Mouse (Mus musculus) liver, adult 2 months (tissue): Measurements from ENCODE around the gene Tbc1d22a. TPM values are rescaled to one million over a fixed set of nuclear protein-coding genes. Genes with fewer than 3 reads are reported as not detected.

Experiments used
- DNase-seq: peaks from one replicate; pipeline ENCODE4 v3.0.0-alpha.2; 2011; ENCODE audit warnings: low read depth, low spot score; ENCODE audit errors: extremely low read depth
- H3K27ac ChIP-seq: fragments of 200-500 bp; replicated peaks from 2 replicates; pipeline ENCODE4 v1.5.1; 2012; ENCODE audit warnings: low read depth, mild to moderate bottlenecking, control low read depth, inconsistent platforms, low read length; ENCODE audit not compliant: insufficient read depth
- H3K27me3 ChIP-seq: fragments of 200-500 bp; 2 replicates; pipeline ENCODE4 v1.6.1; 2012; ENCODE audit warnings: mild to moderate bottlenecking, moderate library complexity, low read length, inconsistent platforms; ENCODE audit not compliant: control insufficient read depth, insufficient read depth
- H3K36me3 ChIP-seq: fragments of 200-500 bp; 2 replicates; pipeline ENCODE4 v1.6.1; 2012; ENCODE audit warnings: low read length, inconsistent platforms; ENCODE audit not compliant: control insufficient read depth, insufficient read depth
- H3K4me1 ChIP-seq: fragments of 200-500 bp; 2 replicates; pipeline ENCODE4 v1.6.1; 2011; ENCODE audit warnings: low read length; ENCODE audit not compliant: control insufficient read depth, insufficient read depth
- H3K4me3 ChIP-seq: fragments of 200-500 bp; 2 replicates; pipeline ENCODE4 v1.5.1; 2011; ENCODE audit warnings: low read depth, mild to moderate bottlenecking, control low read depth, low read length, moderate library complexity; ENCODE audit not compliant: insufficient read depth
- H3K79me2 ChIP-seq: fragments of 200-500 bp; 2 replicates; pipeline ENCODE4 v1.6.1; 2012; ENCODE audit warnings: inconsistent platforms, mild to moderate bottlenecking, low read length, moderate library complexity; ENCODE audit not compliant: control insufficient read depth, insufficient read depth
- H3K9ac ChIP-seq: fragments of 200-500 bp; 2 replicates; pipeline ENCODE4 v1.6.1; 2012; ENCODE audit warnings: low read depth, mild to moderate bottlenecking, control low read depth, inconsistent platforms, low read length
- CTCF ChIP-seq: fragments of 200-500 bp; IDR thresholded peaks from 2 replicates; pipeline ENCODE4 v1.5.1; 2011; ENCODE audit warnings: low read depth, low read length, control low read depth
- POLR2A ChIP-seq: fragments of 200-500 bp; IDR thresholded peaks from 2 replicates; pipeline ENCODE4 v1.6.1; 2011; ENCODE audit warnings: low read length, control low read depth; ENCODE audit not compliant: insufficient read depth; ENCODE audit errors: extremely low read depth
- WGBS: fragments of 180-500 bp; shearing (Covaris S2); methylation state at CpG from one replicate; pipeline ENCODE4 v1.1.7; 2018; 5-methylcytosine and 5-hydroxymethylcytosine counted together
- polyA plus RNA-seq: library from polyadenylated mRNA; depleted of rRNA; stranded (reverse); fragments of >200 nt; gene quantifications from 2 replicates; pipeline ENCODE4 v1.2.3, GENCODE M21; 2012
- total RNA-seq: library from RNA; depleted of rRNA; stranded (reverse); fragments of >200 nt; gene quantifications from 2 replicates; pipeline ENCODE4 v1.2.3, GENCODE M21; 2014

Tbc1d22a gene
- total and polyA plus RNA-seq, 2 experiments = 9.6 to 14.3 TPM

DNA sequence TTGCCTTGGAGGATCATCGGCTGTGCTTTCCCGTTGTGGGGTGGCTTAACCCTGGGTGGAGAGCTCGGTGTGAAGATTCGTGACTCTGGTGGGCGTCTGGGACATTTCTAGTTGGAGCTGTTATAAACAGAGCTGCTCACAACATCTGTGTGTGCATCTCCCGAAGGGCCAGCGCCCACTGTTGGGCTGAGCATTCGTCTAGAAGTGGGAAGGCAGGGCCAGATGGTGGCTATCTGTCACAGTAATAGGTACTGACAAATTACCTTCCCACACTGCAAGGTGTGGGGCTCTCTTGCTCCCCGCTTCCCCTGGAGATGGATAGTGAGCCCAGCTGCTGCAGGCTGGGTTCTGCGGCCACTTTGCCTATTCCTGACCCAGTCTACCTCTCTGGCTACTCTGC is 289.2 kb downstream of the Tbc1d22a start:
- 80% methylated on average over 10 of the region's 10 CpGs for WGBS

DNA sequence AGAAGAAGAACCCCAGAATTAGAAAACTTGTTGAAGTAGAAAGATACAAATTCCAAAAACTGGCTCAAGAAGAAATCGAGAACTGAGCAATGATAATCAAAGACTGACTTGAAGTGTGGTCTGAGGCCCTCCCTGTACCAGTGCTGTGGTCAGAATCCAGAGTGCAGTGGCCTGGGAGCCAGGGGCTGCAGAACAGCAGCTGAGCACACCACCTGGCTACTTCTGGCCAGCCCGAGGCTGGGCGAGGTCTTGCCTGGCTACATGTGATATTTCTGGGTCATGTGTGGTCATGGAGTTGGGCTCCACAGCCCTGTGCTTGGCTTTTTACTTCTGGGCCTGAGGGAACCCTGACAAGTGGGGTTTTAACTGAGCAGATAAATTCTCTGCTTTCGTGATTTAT is 292.4 kb downstream of the Tbc1d22a start:
- no peak overlapping the region for H3K9ac ChIP-seq
- 71% methylated on average over 4 of the region's 4 CpGs for WGBS
- DNase-seq = no peak

More for the DNA sequence above, 289.2 kb downstream of the Tbc1d22a start:
- H3K9ac ChIP-seq = no peak overlapping the region
- no peaks in the 10 kb centered on the region for H3K27me3 ChIP-seq
- no peaks in the 10 kb centered on the region for H3K4me1 ChIP-seq
- H3K27ac ChIP-seq = no peak overlapping the region
- no peaks in the 10 kb centered on the region for H3K79me2 ChIP-seq
- no peak for TF ChIP-seq CTCF
- no peak for TF ChIP-seq POLR2A
- no peak overlapping the region for H3K4me3 ChIP-seq
- DNase-seq = no peak
- H3K36me3 ChIP-seq = no peaks in the 10 kb centered on the region

DNA sequence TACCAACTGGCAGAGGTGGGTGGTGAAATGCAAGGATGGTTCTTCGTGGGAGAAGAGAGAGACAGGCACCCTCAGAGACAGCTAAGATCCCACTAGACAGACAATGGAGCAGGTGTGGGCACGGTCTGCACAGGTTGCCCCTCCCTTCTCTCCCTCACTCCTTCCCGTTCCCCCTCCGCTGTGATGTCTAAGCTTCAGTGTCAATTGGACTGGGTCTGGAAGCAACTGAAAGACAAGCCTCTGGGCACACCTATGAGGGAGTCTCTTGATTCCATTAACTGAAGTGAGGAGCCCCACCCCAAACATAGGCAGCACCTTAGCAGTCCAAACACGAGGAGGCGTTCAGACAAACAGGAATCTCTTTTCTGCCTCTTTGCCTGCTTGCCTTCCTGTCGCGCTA is 293.3 kb downstream of the Tbc1d22a start:
- Histone ChIP-seq H3K4me1 (no peaks in the 10 kb centered on the region), H3K79me2 (no peaks in the 10 kb centered on the region), H3K27ac (no peak overlapping the region), H3K4me3 (no peak overlapping the region), H3K9ac (no peak overlapping the region), H3K27me3 (no peaks in the 10 kb centered on the region), H3K36me3 (no peaks in the 10 kb centered on the region)
- TF ChIP-seq CTCF = no peak
- no peak for TF ChIP-seq POLR2A
- 82% methylated on average over 8 of the region's 8 CpGs for WGBS
- DNase-seq = no peak

More for the DNA sequence above, 292.4 kb downstream of the Tbc1d22a start:
- Histone ChIP-seq H3K4me1 (no peaks in the 10 kb centered on the region), H3K27ac (no peak overlapping the region), H3K36me3 (no peaks in the 10 kb centered on the region), H3K79me2 (no peaks in the 10 kb centered on the region), H3K27me3 (no peaks in the 10 kb centered on the region), H3K4me3 (no peak overlapping the region)
- TF ChIP-seq CTCF = no peak
- TF ChIP-seq POLR2A = no peak

DNA sequence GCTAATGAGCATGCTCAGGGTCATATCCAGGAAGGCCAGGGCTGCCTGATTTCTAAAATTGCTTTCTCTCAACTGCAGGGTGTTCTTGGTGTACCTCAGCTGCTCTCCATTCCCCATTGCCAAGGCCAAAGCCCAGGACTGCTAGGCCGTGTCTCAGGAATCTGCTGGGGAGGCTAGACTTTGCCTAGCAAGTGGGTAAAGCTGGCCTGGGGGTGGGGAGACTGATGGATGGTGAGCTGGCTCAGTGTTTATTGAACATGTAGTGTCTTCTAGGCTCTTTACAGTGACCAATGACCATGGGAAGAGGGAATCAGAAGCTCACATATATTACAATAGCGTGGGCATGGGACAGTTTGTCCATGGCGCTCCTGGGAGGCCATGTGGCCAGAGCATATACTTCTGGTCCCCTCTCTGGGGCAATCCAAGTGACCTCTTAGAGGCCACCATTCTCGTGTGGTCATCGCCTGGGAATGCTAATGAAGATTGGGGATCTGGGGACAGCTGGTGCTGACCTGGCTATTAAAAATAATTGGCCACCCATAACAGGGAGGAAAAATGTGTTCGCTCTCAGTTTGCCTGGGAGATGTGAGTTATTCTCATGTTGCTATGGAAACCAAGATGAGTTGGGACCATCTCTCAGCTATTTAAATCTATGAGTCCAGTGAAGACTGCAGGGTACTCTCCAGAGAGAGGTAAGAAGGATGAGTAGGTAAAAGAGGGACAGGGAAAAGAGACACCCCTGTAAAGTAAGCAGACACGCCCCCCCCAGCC is 294.3 kb downstream of the Tbc1d22a start:
- Histone ChIP-seq H3K4me1 (no peaks in the 10 kb centered on the region), H3K27me3 (no peaks in the 10 kb centered on the region), H3K27ac (no peak overlapping the region), H3K36me3 (no peaks in the 10 kb centered on the region), H3K9ac (no peak overlapping the region), H3K4me3 (no peak overlapping the region), H3K79me2 (no peaks in the 10 kb centered on the region)
- TF ChIP-seq POLR2A = no peak
- TF ChIP-seq CTCF = no peak
- no peak for DNase-seq
- 82% methylated on average over 7 of the region's 7 CpGs for WGBS

DNA sequence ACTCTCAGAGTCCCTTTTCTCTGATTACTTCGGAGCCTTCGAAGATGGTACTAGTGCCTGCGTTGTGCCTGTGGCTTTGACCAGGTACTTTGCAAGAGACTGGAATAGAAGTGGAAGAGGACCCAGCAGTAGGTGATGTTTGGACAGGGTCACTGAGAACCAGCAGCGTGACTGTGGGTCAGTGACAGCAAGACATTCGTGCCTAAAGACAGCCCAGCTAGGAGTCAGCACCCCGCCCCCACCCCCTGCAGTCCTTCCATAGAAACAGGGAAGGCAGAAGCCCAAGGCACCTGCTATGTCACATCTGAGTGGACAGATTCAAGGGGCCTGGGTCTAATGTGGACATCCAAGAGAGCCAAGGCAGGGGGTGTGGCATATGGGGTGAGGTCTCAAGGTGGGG is 295.3 kb downstream of the Tbc1d22a start:
- Histone ChIP-seq H3K27me3 (no peaks in the 10 kb centered on the region), H3K4me1 (no peaks in the 10 kb centered on the region), H3K27ac (no peak overlapping the region), H3K9ac (no peak overlapping the region), H3K4me3 (no peak overlapping the region), H3K79me2 (no peaks in the 10 kb centered on the region), H3K36me3 (no peaks in the 10 kb centered on the region)
- 78% methylated on average over 6 of the region's 6 CpGs for WGBS
- DNase-seq = no peak
- TF ChIP-seq CTCF = no peak
- TF ChIP-seq POLR2A = no peak

DNA sequence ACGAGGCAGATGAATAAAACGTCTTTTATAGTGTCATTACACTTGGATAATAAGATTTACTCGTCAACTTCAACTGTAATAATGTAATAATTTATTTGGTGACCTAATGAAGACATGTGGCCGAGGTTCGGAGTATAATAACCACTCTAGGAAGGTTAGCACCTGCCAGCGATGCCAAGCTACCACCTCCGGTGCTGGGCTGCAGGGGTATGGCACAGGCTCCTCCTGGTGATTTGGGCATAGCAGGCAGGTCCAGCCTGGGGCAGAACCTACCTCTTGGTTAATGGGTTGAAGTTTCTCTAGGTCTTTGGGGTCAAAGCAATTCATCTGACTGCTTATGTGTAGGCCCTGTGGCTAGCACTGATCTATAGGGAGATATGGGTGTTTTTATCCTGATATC is 296.9 kb downstream of the Tbc1d22a start:
- 80% methylated on average over 7 of the region's 7 CpGs for WGBS
- Histone ChIP-seq H3K36me3 (no peaks in the 10 kb centered on the region), H3K27ac (no peak overlapping the region), H3K4me3 (no peak overlapping the region), H3K9ac (no peak overlapping the region), H3K4me1 (no peaks in the 10 kb centered on the region), H3K79me2 (no peaks in the 10 kb centered on the region), H3K27me3 (no peaks in the 10 kb centered on the region)
- no peak for DNase-seq
- TF ChIP-seq POLR2A = no peak
- TF ChIP-seq CTCF = no peak
